Mouse (Mus musculus) brain, embryonic 14.5 days (tissue): ENCODE measurements around the gene Zfp710. TPM values are rescaled to one million over a fixed set of nuclear protein-coding genes. Genes with fewer than 3 reads are reported as not detected.
"Not testable (repeated sequence)": the region's sequence is repeated elsewhere in the genome, so short reads cannot be mapped to it uniquely, and the experiment has no call there.

Experiments
- DNase-seq: peaks from one replicate; pipeline ENCODE4 v3.0.0-alpha.2; 2011; ENCODE audit warnings: low read depth
- CTCF ChIP-seq: fragments of 200-500 bp; IDR thresholded peaks from 2 replicates; pipeline ENCODE4 v1.5.1; 2012; ENCODE audit warnings: inconsistent platforms, mild to moderate bottlenecking, moderate library complexity, borderline replicate concordance; ENCODE audit not compliant: insufficient read depth, insufficient read length; ENCODE audit errors: extremely low read depth
- POLR2A ChIP-seq: fragments of 200-500 bp; IDR thresholded peaks from 2 replicates; pipeline ENCODE4 v1.6.1; 2012; ENCODE audit warnings: mild to moderate bottlenecking, inconsistent platforms, borderline replicate concordance; ENCODE audit not compliant: poor library complexity, insufficient read depth, insufficient read length, severe bottlenecking; ENCODE audit errors: extremely low read depth
- polyA plus RNA-seq: library from polyadenylated mRNA; depleted of rRNA; stranded (reverse); fragments of >200 nt; gene quantifications from 2 replicates; pipeline ENCODE4 v1.2.3, GENCODE M21; 2012

The Zfp710 gene
- polyA plus RNA-seq, 1 experiment: 34.8 TPM

- DNase-seq: no peak
- TF ChIP-seq POLR2A (no peak), CTCF (no peak)
These were observed 5.4 kb downstream of the Zfp710 start for GRCm38 (mm10) chr7:80030009-80030408.

- no peak for TF ChIP-seq POLR2A
- no peak for TF ChIP-seq CTCF
- no peak for DNase-seq
These were observed 5.9 kb downstream of the Zfp710 start for GRCm38 (mm10) chr7:80030486-80030885.

- TF ChIP-seq CTCF: no peak
- TF ChIP-seq POLR2A: no peak
These were observed 6.4 kb downstream of the Zfp710 start for GRCm38 (mm10) chr7:80030987-80031386.

GRCm38 (mm10) chr7:80031478-80031877 lies 6.9 kb downstream of the Zfp710 start:
- DNase-seq: peak; percentile 39
- TF ChIP-seq CTCF: no peak

More at GRCm38 (mm10) chr7:80030987-80031386, 6.4 kb downstream of the Zfp710 start:
- no peak for DNase-seq

GRCm38 (mm10) chr7:80032216-80033052 lies 7.8 kb downstream of the Zfp710 start:
- DNase-seq: peak; percentile 36
- no peak for TF ChIP-seq CTCF

- no peak for DNase-seq
- TF ChIP-seq POLR2A: no peak
- TF ChIP-seq CTCF: no peak
These were observed 8.6 kb downstream of the Zfp710 start for GRCm38 (mm10) chr7:80033064-80033717.

GRCm38 (mm10) chr7:80033771-80034170 lies 9.2 kb downstream of the Zfp710 start:
- DNase-seq: no peak
- TF ChIP-seq CTCF (no peak), POLR2A (no peak)

- TF ChIP-seq CTCF (no peak), POLR2A (no peak)
- no peak for DNase-seq
These were observed 10.5 kb downstream of the Zfp710 start for GRCm38 (mm10) chr7:80035086-80035485.

GRCm38 (mm10) chr7:80035748-80036147 lies 11.1 kb downstream of the Zfp710 start:
- TF ChIP-seq POLR2A: no peak
- no peak for TF ChIP-seq CTCF
- no peak for DNase-seq

GRCm38 (mm10) chr7:80039699-80040098 lies 15.1 kb downstream of the Zfp710 start:
- no peak for DNase-seq
- TF ChIP-seq CTCF (no peak), POLR2A (no peak)

- DNase-seq: no peak
- TF ChIP-seq CTCF (no peak), POLR2A (no peak)
These were observed 19.6 kb downstream of the Zfp710 start for GRCm38 (mm10) chr7:80044170-80044569.

GRCm38 (mm10) chr7:80047041-80047440 lies 22.4 kb downstream of the Zfp710 start:
- no peak for DNase-seq
- TF ChIP-seq POLR2A (no peak), CTCF (no peak)

GRCm38 (mm10) chr7:80049746-80050145 lies 25.1 kb downstream of the Zfp710 start:
- DNase-seq: no peak

GRCm38 (mm10) chr7:80050382-80050781 lies 25.8 kb downstream of the Zfp710 start:
- DNase-seq: not testable (repeated sequence)

More at GRCm38 (mm10) chr7:80049746-80050145, 25.1 kb downstream of the Zfp710 start:
- TF ChIP-seq CTCF: no peak
